Mouse (Mus musculus) natural killer cell, adult 2 months (primary cell): ENCODE measurements around the gene Cops3.

Experiments
- DNase-seq, 2 experiments: peaks; one replicate each; pipeline ENCODE4 v3.0.0; 2022; ENCODE audit warnings: low spot score in 2 of 2

Gene Cops3

GRCm38 (mm10) chr11:59810480-59811158, 29.0 kb downstream of the Cops3 start:
- DNase-seq, result no peak

GRCm38 (mm10) chr11:59809670-59810474, 29.8 kb downstream of the Cops3 start, which contains the start of gene Flcn:
TSS of gene Flcn (minus strand) at chr11:59810016.
- DNase-seq, result peak; percentile 92 to 93

GRCm38 (mm10) chr11:59809071-59809669, 30.5 kb downstream of the Cops3 start:
- peak; percentile 52 to 66 for DNase-seq

GRCm38 (mm10) chr11:59808170-59808960, 31.3 kb downstream of the Cops3 start:
- DNase-seq, result no peak

- no peak for DNase-seq
These were observed 34.0 kb downstream of the Cops3 start for GRCm38 (mm10) chr11:59805656-59806055.

GRCm38 (mm10) chr11:59805256-59805655, 34.4 kb downstream of the Cops3 start:
- no peak for DNase-seq

- DNase-seq, result no peak
These were observed 35.1 kb downstream of the Cops3 start for GRCm38 (mm10) chr11:59804409-59805110.

- DNase-seq, result no peak
These were observed 36.1 kb downstream of the Cops3 start for GRCm38 (mm10) chr11:59803516-59803915.

GRCm38 (mm10) chr11:59801881-59802280, 37.8 kb downstream of the Cops3 start:
- no peak for DNase-seq

GRCm38 (mm10) chr11:59800412-59800811, 39.2 kb downstream of the Cops3 start:
- DNase-seq, result no peak

- no peak for DNase-seq
These were observed 46.2 kb downstream of the Cops3 start for GRCm38 (mm10) chr11:59793390-59793789.

GRCm38 (mm10) chr11:59789311-59789710, 50.3 kb downstream of the Cops3 start:
- no peak for DNase-seq

- DNase-seq, result peak; percentile 18 to 23
These were observed 52.3 kb downstream of the Cops3 start, which contains the start of gene Pld6 for GRCm38 (mm10) chr11:59787199-59787781. TSS of gene Pld6 (minus strand) at chr11:59787645.

- DNase-seq, result no peak
These were observed 53.0 kb downstream of the Cops3 start for GRCm38 (mm10) chr11:59786444-59787198.

- DNase-seq, result no peak
These were observed 56.0 kb downstream of the Cops3 start for GRCm38 (mm10) chr11:59783591-59783990.

GRCm38 (mm10) chr11:59782091-59782590, 57.5 kb downstream of the Cops3 start:
- DNase-seq, result no peak

- DNase-seq, result no peak
These were observed 59.4 kb downstream of the Cops3 start for GRCm38 (mm10) chr11:59780241-59780640.

- no peak for DNase-seq
These were observed 60.2 kb downstream of the Cops3 start for GRCm38 (mm10) chr11:59779406-59779805.

- DNase-seq, result no peak
These were observed 60.8 kb downstream of the Cops3 start for GRCm38 (mm10) chr11:59778874-59779223.
